Mouse (Mus musculus): ENCODE measurements around the gene Ankrd34a. TPM values are rescaled to one million over a fixed set of nuclear protein-coding genes. Genes with fewer than 3 reads are reported as not detected.

The Ankrd34a gene
- total and polyA plus RNA-seq, 3 experiments = 0.04 to 0.11 TPM; not detected in 1

DNA sequence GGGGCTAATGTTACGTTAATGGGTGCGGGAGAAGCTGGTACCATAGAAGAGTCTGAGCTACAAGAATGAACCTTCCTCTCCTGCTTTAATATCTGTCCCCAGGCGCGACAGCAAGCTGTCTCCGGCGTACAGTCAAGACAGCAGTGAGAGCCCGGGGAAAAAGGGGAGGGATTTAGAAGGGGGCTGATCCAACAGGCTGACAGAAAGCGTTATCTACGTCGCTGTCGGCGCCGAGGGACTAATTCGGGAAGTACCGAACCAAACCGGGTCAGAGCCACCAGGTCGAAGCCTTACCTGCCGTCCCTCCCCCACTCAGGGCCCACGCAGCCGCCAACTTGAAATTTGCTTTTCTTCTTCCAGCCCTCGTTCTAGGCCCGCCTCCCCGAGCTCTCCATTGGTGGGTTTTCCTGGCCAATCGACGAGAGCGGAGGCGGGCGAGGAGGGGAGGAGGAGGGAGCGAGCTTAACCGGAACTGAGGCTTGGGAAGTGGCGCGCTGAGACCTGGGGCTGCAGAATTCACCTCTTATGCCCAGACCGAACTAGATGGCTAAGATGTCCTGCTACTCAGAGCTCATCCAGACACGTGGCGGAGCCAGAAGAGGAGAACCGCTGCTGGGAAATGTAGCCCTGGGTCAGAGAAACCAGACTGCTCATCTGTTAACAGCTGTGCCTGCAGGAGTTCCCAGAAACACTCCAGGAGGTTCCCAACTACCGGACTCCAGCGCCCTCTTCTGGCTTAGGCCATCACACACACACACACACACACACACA lies 2.5 kb upstream of the Ankrd34a start, which contains the start of gene Polr3gl (continued):
- TF ChIP-seq USF1 (IDR thresholded peaks at IDR 0.05; ENCODE audit: low read depth, low read length) = no peak

GRCm38 (mm10) chr3:96594851-96595250 lies 1.6 kb upstream of the Ankrd34a start:
- DNase-seq (ENCODE audit: extremely low read depth) = no peak
- TF ChIP-seq RAD21 (IDR thresholded peaks at IDR 0.05; ENCODE audit: low read depth, low read length) (no peak), RCOR1 (conservative IDR thresholded peaks at IDR 0.05; ENCODE audit: low read depth, low read length) (no peak), ZNF384 (IDR thresholded peaks at IDR 0.05; ENCODE audit: low read depth, low read length) (no peak), POLR2AphosphoS2 (IDR thresholded peaks at IDR 0.05; ENCODE audit: low read depth, low read length) (no peak), MAX (IDR thresholded peaks at IDR 0.05; ENCODE audit: low read length) (no peak), JUN (IDR thresholded peaks at IDR 0.05; ENCODE audit: insufficient read depth, low read depth, low read length) (no peak), ZMIZ1 (IDR thresholded peaks at IDR 0.05; ENCODE audit: low read depth, low read length) (no peak)
- no peak overlapping the region for H3K4me2 ChIP-seq (ENCODE audit: insufficient read depth, low read depth, poor library complexity, severe bottlenecking)
- H3K4me3 ChIP-seq (replicated peaks in 1 of 3; ENCODE audit: low read depth in 2 of 3, low read length in 2 of 3, poor library complexity in 1 of 3) = no peak overlapping the region
- H3K9ac ChIP-seq (ENCODE audit: insufficient read depth, low read depth) = no peak overlapping the region
- H3K36me3 ChIP-seq (replicated peaks in 1 of 2; ENCODE audit: control insufficient read depth in 1 of 2, insufficient read depth in 1 of 2, low read length in 1 of 2) = peaks cover 0 to 8% of the 10 kb centered on the region in 2 experiments
- in situ Hi-C loops (cut with MboI; ENCODE audit: low pct_ligation_motif_present, low pct_unique_long_range_greater_than_20kb, low sequenced_read_pairs) = loop anchor here (5.0 kb wide), 1 partner anchor 37 kb away; no protein-coding TSS in a partner anchor
- peaks cover 0 to 13% of the 10 kb centered on the region in 2 experiments; a peak in 1 of 4 replicates for H3K4me1 ChIP-seq (ENCODE audit: control insufficient read depth in 1 of 2, insufficient read depth in 2 of 2)
- dilution Hi-C loops (cut with MboI; ENCODE audit: extremely low pct_ligation_motif_present, extremely low pct_unique_long_range_greater_than_20kb, low sequenced_read_pairs) = no loop called here
- H3K79me2 ChIP-seq (replicated peaks; ENCODE audit: control insufficient read depth, extremely low read depth, insufficient read depth, poor library complexity, severe bottlenecking) = no peaks in the 10 kb centered on the region
- H3K9me3 ChIP-seq (replicated peaks; ENCODE audit: low read length) = peaks cover 14% of the 10 kb centered on the region
- H3K27ac ChIP-seq (ENCODE audit: insufficient read depth, low read depth) = no peak overlapping the region
- no peaks in the 10 kb centered on the region for H3K27me3 ChIP-seq (replicated peaks)

- no peak overlapping the region for H3K27ac ChIP-seq (ENCODE audit: insufficient read depth, low read depth)
- dilution Hi-C loops (cut with MboI; ENCODE audit: extremely low pct_ligation_motif_present, extremely low pct_unique_long_range_greater_than_20kb, low sequenced_read_pairs) (no loop called here), in situ Hi-C loops (cut with MboI; ENCODE audit: low pct_ligation_motif_present, low pct_unique_long_range_greater_than_20kb, low sequenced_read_pairs) (no loop called here)
- H3K79me2 ChIP-seq (replicated peaks; ENCODE audit: control insufficient read depth, extremely low read depth, insufficient read depth, poor library complexity, severe bottlenecking) = no peaks in the 10 kb centered on the region
- no peak for TF ChIP-seq GABPA (IDR thresholded peaks at IDR 0.05; ENCODE audit: insufficient replicate concordance, low read depth, low read length)
- TF ChIP-seq RCOR1 (conservative IDR thresholded peaks at IDR 0.05; ENCODE audit: low read depth, low read length) = no peak
- TF ChIP-seq SIN3A (IDR thresholded peaks at IDR 0.05; ENCODE audit: low read length) = no peak
- TF ChIP-seq ZNF384 (IDR thresholded peaks at IDR 0.05; ENCODE audit: low read depth, low read length) = no peak
- TF ChIP-seq MYC (IDR thresholded peaks at IDR 0.05; ENCODE audit: low read depth, low read length) = no peak
- TF ChIP-seq NELFE (IDR thresholded peaks at IDR 0.05; ENCODE audit: low read depth, low read length) = no peak
- no peak for TF ChIP-seq EP300 (IDR thresholded peaks at IDR 0.05; ENCODE audit: low read length)
- H3K27me3 ChIP-seq (replicated peaks) = no peaks in the 10 kb centered on the region
- no peak overlapping the region for H3K9ac ChIP-seq (ENCODE audit: insufficient read depth, low read depth)
- no peak for DNase-seq (ENCODE audit: extremely low read depth)
- peaks cover 0 to 6% of the 10 kb centered on the region in 2 experiments for H3K36me3 ChIP-seq (replicated peaks in 1 of 2; ENCODE audit: control insufficient read depth in 1 of 2, insufficient read depth in 1 of 2, low read length in 1 of 2)
- H3K4me1 ChIP-seq (ENCODE audit: control insufficient read depth in 1 of 2, insufficient read depth in 2 of 2) = peaks cover 2 to 21% of the 10 kb centered on the region in 2 experiments; a peak in 2 of 4 replicates
- H3K9me3 ChIP-seq (replicated peaks; ENCODE audit: low read length) = peaks cover 14% of the 10 kb centered on the region
- no peak overlapping the region for H3K4me3 ChIP-seq (replicated peaks in 1 of 3; ENCODE audit: low read depth in 2 of 3, low read length in 2 of 3, poor library complexity in 1 of 3)
- no peak overlapping the region for H3K4me2 ChIP-seq (ENCODE audit: insufficient read depth, low read depth, poor library complexity, severe bottlenecking)
Measured at GRCm38 (mm10) chr3:96595661-96596060, 775 bp upstream of the Ankrd34a start.

All from CH12.LX (cell line).